Mouse (Mus musculus): Measurements from ENCODE around the gene Tpk1. TPM values are rescaled to one million over a fixed set of nuclear protein-coding genes. Genes with fewer than 3 reads are reported as not detected.
A peak's percentile ranks its signal among the peaks of the same experiment; 100 is the strongest.

Gene Tpk1
- total RNA-seq, 2 experiments from 2014 or later: 8.0 to 17.3 TPM

DNA sequence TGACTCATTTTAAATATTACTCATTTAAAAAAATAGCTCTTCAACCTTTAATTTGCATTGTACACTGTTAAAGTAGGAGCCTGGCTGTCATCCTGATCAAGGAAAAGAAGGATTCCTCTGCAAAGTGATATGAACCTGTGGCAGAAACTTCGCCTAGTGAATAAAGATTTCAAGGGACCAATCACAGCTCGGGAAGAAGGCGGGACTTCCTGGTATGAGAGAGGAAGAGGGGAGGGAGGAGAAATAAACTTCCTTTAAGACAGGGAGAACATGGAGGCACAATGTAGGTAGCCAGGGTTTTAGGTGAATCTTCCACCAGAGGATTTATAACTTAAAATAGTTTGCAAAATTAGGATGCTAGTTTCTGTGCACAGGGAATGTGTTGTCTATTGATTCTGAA is 223.9 kb downstream of the Tpk1 start:
- DNase-seq: no peak

DNA sequence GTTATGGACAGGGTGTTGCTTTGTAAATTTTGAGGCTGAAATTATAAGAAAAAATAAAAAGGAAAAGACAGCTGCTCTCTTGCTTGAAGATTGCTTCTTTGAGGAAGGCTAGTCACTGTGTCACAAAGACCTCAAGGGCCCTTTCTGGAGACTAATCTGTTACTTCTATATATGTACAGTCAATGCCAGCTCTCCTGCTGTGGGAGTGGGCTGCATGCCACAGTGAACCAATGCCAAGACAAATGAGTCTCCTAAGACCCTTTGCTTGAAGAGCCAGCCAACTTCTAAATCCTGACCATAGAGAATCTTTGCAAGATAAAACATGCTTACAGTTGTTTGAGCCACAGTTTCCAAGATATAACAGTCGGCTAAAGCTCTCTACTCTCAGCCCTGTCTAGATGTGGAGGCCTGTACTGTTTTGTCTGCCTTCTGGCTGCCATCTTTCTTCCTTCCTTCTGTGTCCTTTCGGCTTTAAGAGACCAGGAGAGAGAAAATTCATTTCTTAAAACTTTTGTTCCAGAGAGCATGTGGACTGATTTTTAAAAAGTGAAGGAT is 230.0 kb downstream of the Tpk1 start:
- DNase-seq: no peak

DNA sequence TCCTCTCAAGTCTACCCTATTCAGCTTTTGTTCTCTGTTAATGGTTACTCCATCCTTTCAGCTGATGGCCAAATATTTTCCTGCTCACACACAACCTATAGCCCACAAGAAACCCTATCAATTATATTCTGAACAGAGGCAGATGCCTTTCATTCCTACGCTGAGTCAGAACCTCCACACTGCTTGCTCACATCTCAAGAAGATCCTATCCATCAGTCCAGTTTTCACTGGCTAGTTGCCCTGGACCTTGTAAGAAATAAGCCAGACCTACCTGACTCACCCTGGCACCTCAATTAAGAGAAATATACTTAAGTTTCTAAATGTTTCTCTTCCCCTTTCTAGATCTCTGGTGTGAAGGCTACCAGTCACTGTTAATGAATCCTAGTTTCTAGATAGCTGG is 231.7 kb downstream of the Tpk1 start:
- no peak for DNase-seq

DNA sequence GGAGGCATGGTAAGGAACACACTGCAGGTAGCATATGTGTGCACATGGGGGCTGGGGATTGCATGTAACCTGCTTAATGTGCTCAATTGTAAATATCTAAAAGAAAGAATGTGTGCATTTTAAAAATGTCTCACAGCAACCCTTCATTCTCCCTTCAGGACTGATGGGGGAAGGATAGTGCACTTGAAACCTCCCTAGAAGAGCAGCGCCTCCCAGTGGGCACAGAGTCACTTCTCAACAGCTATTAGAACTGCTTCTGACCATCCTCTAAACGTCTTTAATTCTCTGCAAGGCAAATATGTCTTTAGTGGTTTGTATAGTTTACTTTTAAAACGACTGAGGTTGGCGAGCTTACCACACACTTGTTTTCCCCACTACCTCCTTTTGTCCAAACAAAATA is 241.1 kb downstream of the Tpk1 start:
- no peak for DNase-seq

DNA sequence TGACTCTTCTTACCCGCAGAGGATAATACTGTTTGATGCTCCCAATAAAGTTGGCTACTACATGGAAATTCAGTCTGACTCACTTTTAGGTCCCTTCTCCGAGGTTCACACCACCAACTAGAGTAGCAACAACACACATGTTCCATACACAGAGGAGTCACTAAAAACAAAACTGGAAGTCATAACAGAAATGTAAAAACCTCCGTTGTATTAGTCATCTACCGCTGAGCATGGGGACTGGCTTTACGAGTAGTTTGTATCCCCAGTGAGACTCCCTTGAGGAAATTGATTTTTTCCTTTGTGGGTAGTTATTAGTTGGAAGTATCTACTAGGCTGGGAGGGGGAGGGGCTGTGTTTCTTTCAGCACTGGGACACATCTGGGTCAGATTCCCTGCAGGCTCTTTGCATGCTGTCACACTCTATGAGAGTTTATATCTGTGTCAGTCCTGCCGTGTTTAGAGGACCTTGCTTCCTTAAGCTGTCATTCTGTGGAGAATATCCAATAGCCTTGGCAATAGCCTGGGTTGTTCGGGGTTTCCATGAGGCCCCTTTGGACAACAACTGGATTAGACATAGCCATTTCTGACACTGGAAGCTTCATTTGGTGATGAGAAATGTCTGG is 245.6 kb downstream of the Tpk1 start:
- no peak for DNase-seq

DNA sequence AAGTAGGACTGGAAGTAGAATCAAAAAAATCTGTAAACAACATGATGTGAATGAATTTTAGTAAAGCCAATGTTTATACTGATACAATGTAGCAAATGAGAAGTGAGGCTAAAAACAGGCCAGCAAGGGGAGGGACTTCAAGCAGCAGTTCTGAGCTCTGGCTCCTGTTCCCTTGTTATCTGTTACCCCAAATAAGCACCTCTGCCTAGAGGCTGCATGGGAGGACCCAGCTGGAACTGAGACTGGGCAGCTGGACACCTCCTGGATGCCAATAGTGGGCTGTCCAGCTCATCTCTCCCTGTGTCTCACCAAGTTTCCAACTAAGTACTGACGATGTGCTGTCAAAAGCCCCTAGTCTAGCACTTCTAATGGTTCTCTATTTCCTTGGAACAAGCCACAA is 257.1 kb downstream of the Tpk1 start:
- DNase-seq: no peak

DNA sequence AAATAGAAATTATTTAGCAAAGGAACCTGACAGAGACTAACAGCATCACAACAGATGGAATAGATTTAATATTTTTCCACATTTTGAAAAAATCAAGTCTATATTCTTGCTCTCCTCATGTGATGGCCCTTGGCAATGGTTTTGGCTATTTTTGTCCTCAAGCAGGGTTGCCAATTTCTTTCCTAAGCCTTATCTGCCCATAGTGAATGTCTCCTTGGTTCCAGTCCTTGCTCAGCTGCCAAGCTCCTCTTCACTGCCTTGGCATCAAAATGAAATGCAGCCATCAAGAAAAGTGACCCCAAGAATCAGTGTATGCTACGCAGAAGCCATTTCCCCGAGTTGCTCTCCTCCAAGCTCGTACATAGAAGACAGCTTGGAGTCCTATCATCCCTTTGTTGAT is 263.0 kb downstream of the Tpk1 start:
- DNase-seq: peak in 1 of 2 experiments; percentile 5

DNA sequence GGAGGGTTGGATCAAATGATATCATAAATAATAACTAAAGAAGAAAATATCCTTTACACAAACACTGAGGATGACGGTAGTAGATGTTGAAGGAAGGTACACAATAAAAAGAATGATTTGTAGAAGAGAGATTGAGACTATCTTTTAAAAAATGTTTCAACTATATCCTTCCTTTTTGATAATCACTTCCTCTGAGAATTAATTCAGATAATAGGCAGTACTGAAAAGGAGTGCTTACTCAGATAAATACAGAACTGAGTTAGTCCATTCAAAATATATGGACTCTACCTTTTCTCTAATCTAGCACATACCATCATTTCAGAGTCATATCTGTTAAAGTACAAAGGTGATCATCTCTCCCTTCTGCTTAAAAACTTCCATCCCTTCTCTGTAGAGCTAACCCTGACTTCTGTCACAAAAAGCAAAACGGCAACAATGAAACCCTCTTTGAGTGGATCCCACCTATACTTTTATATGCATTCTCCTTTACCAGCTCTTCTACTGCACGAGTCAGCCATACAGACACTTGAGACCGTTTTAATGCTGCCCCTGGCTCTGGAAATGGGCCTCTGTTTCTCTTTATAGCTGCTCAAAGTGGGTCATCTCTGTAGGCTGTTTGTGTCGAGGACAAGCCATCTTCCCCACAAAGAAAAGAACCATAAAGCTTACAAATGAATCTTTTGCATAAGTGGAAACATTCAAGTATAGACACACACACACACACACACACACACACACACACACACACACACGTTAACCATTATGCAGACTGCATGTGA is 263.7 kb downstream of the Tpk1 start:
- no peak for DNase-seq

DNA sequence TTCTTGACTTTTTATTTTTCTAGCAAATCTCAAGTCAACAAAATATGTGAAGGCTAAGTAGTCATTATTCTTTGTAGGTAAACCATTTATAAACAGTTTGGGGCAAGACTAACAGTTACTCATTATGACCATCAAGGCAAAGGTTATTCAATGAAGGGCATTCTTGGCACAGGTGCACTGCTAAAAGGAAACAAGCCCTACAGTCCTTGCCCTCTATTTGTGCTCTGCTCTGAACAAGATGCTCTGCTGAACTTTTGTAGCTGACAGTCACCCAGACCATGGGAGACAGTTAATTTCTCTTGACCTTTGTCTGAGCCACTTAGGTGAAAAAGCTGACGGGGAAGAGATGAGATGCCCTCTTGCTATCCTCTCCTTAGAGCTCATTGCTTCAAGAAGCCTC is 269.7 kb downstream of the Tpk1 start:
- no peak for DNase-seq

DNA sequence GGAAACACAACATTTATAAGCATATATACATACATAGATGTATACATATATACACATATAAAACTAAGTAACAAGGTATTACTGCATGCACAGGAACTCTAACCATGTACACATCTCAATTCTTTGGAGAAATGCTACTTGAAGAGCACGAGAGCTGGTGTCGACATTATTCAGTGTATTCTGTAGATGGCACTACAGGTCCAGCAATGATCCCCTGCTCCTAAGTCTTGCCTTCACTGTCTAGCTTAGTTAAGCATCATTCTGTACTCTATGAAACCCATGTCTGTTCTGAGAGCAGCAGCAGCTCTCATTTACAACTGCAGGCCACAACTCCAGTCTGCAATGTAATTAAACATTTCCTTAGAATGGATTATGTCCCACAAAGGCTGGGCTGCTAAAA is 270.5 kb downstream of the Tpk1 start:
- peak in 1 of 2 experiments; percentile 4 for DNase-seq

DNA sequence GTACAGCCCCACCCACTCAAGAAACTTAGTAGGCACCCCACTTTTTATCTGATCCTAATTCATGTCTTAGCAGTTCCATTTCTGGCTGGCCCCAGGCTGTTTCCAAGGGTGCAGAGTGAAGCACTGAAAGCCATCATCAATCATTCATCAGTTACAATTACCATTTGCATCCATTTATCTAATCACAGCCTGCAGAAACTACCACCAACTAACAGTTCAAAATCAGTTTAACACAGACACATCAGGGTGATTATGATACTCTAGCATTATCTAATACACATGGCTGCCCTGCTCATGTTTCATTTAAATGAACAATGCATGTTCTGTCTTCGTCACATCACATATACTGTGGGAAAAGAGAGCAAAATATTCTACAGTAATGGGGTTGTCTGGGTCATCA is 274.7 kb downstream of the Tpk1 start:
- DNase-seq: no peak

DNA sequence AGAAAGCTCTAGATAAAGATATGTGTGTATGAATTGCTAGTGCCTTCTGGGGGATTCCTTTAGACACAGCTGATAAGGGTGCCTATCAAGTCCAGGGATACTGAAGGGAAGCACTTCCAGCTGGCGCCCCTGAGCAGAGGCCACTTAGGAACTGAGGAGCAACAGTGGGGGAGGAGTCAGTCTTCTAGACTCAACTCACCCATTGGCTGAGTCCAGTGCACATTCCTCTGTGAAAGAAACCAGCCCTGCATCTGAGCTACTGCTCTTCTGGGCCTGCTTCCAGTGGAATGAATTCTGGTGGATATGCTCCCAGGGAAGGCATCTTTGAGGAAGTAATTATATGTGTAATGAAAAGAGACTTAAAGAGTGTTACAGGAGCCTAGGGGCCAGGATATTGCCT is 278.8 kb downstream of the Tpk1 start:
- DNase-seq: no peak

DNA sequence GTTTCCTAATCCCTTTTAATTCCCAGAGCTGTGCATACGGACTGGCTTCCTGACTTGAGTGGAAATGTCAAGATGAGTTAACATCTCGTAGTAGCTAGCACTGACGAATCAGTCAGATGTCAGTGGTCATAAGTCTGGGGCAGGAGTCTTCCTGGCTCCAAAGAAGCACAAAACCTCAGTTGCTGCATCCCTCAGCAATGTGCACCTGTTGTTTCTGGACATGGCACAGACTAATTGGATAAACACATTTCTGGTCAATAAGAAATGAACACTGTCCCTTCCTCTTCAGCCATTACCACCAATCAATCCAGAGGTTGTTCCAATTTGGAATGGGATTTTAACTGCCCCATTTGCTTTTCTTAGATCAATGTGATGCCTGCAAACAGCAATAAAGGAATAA is 281.2 kb downstream of the Tpk1 start:
- no peak for DNase-seq

DNA sequence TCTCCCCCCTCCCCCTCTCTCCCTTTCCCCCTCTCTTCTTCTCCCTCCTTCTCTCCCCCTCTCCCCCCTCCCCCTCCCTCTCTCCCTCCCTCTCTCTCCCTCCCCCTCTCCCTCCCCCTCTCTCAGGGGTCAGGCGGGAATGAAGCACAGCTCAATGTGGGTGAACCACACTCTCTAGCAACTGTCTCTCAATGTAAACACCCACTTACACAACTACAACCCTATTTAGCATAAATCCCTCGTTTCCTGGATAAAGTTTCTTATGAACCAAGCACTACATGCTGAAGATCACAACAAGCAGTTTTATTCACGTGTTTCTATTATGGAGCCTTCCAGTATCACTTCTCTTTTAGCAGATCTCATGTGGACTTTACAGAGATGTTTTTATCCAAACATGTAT is 281.8 kb downstream of the Tpk1 start:
- no peak for DNase-seq

DNA sequence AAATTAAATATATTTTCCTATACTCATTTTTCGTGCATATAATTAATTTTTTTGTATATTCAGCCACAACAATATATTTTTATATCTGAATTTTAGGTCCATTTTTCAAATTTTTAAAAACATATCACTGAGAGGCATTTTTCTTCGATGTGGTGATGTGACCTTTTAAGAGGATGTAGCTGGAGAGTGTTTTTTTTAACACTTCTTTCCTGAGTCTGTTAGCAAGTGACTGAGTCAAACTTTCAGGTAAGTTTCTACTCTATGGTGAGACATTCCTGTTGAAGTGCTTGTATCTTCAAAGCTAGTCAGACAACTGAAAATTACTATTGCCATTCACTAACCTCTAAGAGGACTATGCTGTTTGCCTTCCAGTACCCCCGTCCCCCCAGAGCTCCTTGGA is 283.3 kb downstream of the Tpk1 start:
- DNase-seq: no peak

DNA sequence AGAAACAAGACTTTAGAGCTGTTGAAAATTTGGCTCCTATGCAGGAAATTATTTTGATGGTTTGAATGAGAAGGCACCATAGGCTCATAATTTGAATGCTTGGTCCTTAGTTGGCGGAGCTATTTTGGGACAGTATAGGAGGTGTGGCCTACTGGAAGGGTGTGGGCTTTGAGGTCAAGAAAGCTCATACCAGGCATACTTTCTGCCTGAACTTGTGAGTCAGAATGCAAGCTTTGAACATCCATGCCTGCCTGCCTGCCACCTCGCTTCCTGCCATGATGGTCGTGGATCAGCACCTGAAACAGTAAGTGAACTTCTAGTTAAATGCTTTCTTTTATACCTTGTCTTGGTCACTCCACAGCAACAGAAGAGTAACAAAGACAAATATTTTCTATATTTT is 283.8 kb downstream of the Tpk1 start:
- no peak for DNase-seq

DNA sequence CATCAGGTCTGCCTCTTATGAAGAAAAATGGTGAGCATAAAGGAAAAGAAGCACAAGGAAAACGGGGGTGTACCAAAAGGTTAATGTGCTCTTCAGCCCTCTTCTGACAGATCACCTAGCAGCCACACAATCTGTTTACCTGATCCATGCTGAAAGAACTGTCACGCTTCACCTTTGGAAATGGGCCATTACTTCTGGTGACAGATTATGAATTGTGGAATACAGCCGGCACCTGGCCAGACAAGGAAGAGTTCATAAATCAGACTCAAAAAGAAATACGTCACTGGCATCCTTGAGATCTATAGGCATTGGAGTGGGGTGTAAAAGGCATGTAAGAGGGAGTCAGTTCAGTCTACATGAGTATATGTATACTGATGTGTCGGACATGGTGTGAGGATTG is 292.9 kb downstream of the Tpk1 start:
- DNase-seq: no peak

DNA sequence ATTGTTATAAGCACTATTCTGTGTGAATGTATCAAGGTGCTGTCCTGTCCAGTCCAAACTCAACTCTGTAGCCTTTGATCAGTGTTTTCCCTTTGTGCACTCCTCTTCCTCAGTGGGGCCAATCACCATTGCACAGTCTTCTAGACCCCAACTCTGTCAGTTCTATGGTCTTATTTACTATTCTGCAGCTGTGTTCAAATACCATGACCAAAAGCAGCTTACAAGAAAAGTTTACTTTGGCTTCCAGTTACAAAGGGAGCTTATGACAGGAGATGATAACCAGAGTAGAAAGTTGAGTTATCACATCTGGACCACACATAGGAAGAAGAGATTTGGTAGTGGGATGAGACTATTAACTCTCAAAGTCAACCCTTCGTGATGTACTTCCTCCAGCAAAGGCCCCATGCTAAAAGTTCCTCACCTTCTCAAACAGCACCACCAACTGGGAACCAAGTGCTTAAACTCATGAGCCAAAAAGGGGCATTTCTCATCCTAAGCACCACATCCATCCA is 298.6 kb downstream of the Tpk1 start:
- no peak for DNase-seq

DNA sequence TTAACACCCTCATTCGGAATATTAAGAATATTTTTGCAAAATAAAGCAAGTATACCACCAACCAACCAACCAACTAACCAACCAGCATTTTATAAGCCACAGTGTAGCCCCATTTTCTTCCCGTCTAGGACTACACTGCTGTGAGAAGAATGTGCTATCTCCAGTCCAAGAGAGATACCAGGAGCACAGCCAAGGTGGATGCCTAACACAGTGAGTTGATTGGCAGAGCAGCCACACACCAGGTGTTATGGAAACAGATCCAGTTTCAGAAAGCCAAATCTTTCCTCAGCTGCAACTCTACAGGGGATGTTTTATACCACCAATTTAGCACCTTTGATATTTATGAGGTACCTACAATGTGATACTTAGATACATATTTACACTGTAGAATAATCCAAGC is 299.1 kb downstream of the Tpk1 start:
- DNase-seq: no peak

DNA sequence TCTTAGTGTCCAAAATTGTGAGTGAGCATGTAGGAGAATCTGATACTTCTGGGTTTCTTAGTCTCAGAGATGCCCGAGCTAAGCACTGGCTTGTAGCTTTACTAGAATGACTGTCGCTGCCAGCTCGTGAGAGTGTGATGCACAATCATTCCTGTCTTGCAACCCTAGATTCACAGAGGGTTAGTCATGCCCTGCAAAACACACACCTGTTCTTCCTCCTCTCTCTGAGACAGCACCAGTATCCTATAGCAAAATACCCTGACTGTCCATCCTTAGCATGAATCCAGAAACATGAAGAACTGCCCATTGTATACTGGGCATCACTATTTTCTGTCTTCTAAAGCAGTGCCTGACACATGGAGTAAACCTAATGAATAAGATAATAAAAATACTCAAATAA is 302.2 kb downstream of the Tpk1 start:
- no peak for DNase-seq

DNA sequence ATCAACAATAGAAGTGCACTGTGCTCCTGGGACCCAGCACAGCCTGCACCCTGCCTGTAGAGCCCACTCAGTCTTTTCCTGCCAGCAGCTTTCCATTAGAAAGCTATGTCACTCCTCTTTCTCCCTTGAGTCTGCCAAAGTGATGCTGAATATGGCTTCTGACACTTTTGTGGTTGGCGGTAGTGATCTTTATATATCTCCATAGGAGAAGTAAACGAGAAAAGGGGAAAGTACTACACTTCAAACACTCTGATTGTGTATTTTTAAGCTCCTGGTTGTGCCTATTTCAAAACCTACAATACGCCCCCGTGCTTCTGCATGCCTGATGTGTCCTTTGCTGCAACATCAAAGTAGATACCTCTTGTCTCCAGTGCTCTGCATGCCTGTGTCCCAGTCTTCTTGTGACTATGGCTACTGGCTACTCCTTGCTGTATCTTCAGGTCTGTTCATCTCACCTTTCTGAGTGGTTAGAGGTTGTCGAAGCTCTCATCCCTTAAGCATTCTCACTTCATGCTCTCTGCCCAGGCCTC is 302.7 kb downstream of the Tpk1 start:
- no peak for DNase-seq

DNA sequence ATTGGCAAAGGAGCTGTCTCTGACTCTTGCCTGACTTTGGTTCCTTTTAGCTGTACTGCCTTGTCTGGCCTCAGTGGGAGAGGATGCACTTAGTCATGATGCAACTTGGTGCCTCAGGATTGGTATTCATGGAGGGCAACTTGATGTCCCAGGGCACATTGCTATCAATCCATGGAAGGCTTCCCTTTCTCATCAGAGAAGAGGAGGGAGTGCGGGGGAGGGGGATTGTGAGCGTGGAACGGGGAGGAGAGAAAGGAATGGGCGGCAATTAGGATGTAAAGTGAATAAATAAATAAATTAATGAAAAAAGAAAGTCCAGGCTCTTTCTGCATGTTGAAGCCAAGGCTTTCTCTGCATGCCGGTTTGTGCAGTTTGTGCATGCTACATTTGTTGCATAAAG is 304.8 kb downstream of the Tpk1 start:
- no peak for DNase-seq

DNA sequence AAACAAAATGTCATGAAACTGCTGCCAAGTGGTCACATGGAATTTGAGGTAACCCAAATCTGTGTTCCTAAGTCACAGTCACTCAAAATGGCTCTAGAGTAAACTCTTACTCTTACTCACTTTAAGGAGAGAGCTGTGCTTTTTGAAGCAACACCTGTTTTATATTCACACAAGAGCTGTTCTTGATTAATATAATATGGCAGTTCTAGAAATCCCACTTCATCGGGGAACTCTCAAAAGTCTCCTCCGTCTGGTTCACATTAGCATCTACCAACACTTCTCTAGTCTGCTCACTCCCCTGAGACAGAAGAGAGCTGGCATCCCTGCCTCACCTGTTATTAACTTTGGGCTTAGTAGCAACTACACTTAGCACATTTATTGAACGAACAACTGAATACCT is 305.9 kb downstream of the Tpk1 start:
- no peak for DNase-seq

Measured in adrenal gland, postnatal 36 days (tissue).